Mouse (Mus musculus) embryonic facial prominence, embryonic 13.5 days (tissue): ENCODE measurements around the gene Get4. TPM values are rescaled to one million over a fixed set of nuclear protein-coding genes. Genes with fewer than 3 reads are reported as not detected.

Experiments
- ATAC-seq: fragments of 200-750 bp; cut with Nextera tagmentation; 2 replicates; pipeline ENCODE4 v1.8.0; 2017; ENCODE audit warnings: low read depth; ENCODE audit not compliant: insufficient number of reproducible peaks, insufficient read depth, low FRiP score, low TSS enrichment
- H3K27ac ChIP-seq: fragments of 300-500 bp; sonication (generic); 2 replicates; pipeline ENCODE4 v1.5.1; 2015; ENCODE audit warnings: moderate library complexity, mild to moderate bottlenecking, inconsistent platforms
- H3K27me3 ChIP-seq: fragments of 300-500 bp; sonication (generic); 2 replicates; pipeline ENCODE4 v1.6.1; 2015; ENCODE audit warnings: mild to moderate bottlenecking, inconsistent platforms
- H3K36me3 ChIP-seq: fragments of 300-500 bp; sonication (generic); 2 replicates; pipeline ENCODE4 v1.6.1; 2015; ENCODE audit warnings: mild to moderate bottlenecking, inconsistent platforms
- H3K4me1 ChIP-seq: fragments of 300-500 bp; sonication (generic); 2 replicates; pipeline ENCODE4 v1.6.1; 2015; ENCODE audit warnings: inconsistent platforms
- H3K4me2 ChIP-seq: fragments of 300-500 bp; sonication (generic); 2 replicates; pipeline ENCODE4 v1.6.1; 2015; ENCODE audit warnings: moderate library complexity, mild to moderate bottlenecking, inconsistent platforms
- H3K4me3 ChIP-seq: fragments of 300-500 bp; sonication (generic); 2 replicates; pipeline ENCODE4 v1.5.1; 2015; ENCODE audit warnings: mild to moderate bottlenecking, inconsistent platforms
- H3K9ac ChIP-seq: fragments of 300-500 bp; sonication (generic); 2 replicates; pipeline ENCODE4 v1.6.1; 2015; ENCODE audit warnings: mild to moderate bottlenecking, inconsistent platforms
- H3K9me3 ChIP-seq: fragments of 300-500 bp; sonication (generic); 2 replicates; pipeline ENCODE4 v1.6.1; 2016; ENCODE audit warnings: inconsistent platforms
- WGBS: fragments of 180-500 bp; shearing (Covaris S2); methylation state at CpG from one replicate; pipeline ENCODE4 v1.1.7; 2015; ENCODE audit warnings: mixed read lengths; 5-methylcytosine and 5-hydroxymethylcytosine counted together
- polyA plus RNA-seq: library from polyadenylated mRNA; unstranded; fragments of >200 nt; fragmentation: Nextera tagmentation; extraction: Ambion mirVana; gene quantifications from 2 replicates; pipeline ENCODE4 v1.2.1, GENCODE M21; 2015

The Get4 gene
- polyA plus RNA-seq, 1 experiment from 2014 or later: 160 TPM

GRCm38 (mm10) chr5:139285383-139286067 is 33.4 kb downstream of the Get4 start:
- WGBS: 43% methylated on average over 8 of the region's 8 CpGs
- peaks cover 3% of the 10 kb centered on the region; the same call in 1 of the 2 replicates for H3K4me1 ChIP-seq
- H3K27me3 ChIP-seq: no peaks in the 10 kb centered on the region
- no peaks in the 10 kb centered on the region for H3K9me3 ChIP-seq
- ATAC-seq: no peak
- H3K9ac ChIP-seq: no peak overlapping the region
- no peaks in the 10 kb centered on the region for H3K36me3 ChIP-seq
- H3K4me2 ChIP-seq: no peak overlapping the region
- no peak overlapping the region for H3K27ac ChIP-seq
- no peak overlapping the region for H3K4me3 ChIP-seq

GRCm38 (mm10) chr5:139286142-139286941 is 34.2 kb downstream of the Get4 start:
- no peaks in the 10 kb centered on the region for H3K27me3 ChIP-seq
- no peak overlapping the region for H3K4me3 ChIP-seq
- ATAC-seq: no peak
- 68% methylated on average over 14 of the region's 14 CpGs for WGBS
- H3K36me3 ChIP-seq: no peaks in the 10 kb centered on the region
- no peaks in the 10 kb centered on the region for H3K9me3 ChIP-seq
- peaks cover 3% of the 10 kb centered on the region; the same call in 1 of the 2 replicates for H3K4me1 ChIP-seq
- no peak overlapping the region for H3K27ac ChIP-seq
- H3K9ac ChIP-seq: no peak overlapping the region
- no peak overlapping the region for H3K4me2 ChIP-seq

GRCm38 (mm10) chr5:139287099-139287498 is 35.0 kb downstream of the Get4 start:
- Histone ChIP-seq H3K4me1 (no peaks in the 10 kb centered on the region), H3K9me3 (no peaks in the 10 kb centered on the region), H3K36me3 (no peaks in the 10 kb centered on the region), H3K4me3 (no peak overlapping the region), H3K27me3 (no peaks in the 10 kb centered on the region), H3K27ac (no peak overlapping the region), H3K4me2 (no peak overlapping the region), H3K9ac (no peak overlapping the region)
- WGBS: 77% methylated on average over 5 of the region's 5 CpGs
- ATAC-seq: no peak

- Histone ChIP-seq H3K9ac (no peak overlapping the region), H3K36me3 (no peaks in the 10 kb centered on the region), H3K4me1 (no peaks in the 10 kb centered on the region), H3K27me3 (no peaks in the 10 kb centered on the region), H3K9me3 (no peaks in the 10 kb centered on the region), H3K27ac (no peak overlapping the region), H3K4me2 (no peak overlapping the region), H3K4me3 (no peak overlapping the region)
- 81% methylated on average over 4 of the region's 4 CpGs for WGBS
- ATAC-seq: no peak
These were observed 35.7 kb downstream of the Get4 start for GRCm38 (mm10) chr5:139287787-139288186.

- Histone ChIP-seq H3K27me3 (no peaks in the 10 kb centered on the region), H3K9ac (no peak overlapping the region)
- WGBS: 76% methylated on average over 4 of the region's 4 CpGs
These were observed 36.5 kb downstream of the Get4 start for GRCm38 (mm10) chr5:139288591-139288990.

GRCm38 (mm10) chr5:139290467-139291259 is 38.5 kb downstream of the Get4 start:
- no peak overlapping the region for H3K9ac ChIP-seq
- H3K27ac ChIP-seq: no peak overlapping the region
- no peak overlapping the region for H3K4me2 ChIP-seq
- no peaks in the 10 kb centered on the region for H3K4me1 ChIP-seq
- no peaks in the 10 kb centered on the region for H3K36me3 ChIP-seq
- no peak for ATAC-seq
- WGBS: 78% methylated on average over 12 of the region's 12 CpGs
- H3K9me3 ChIP-seq: no peaks in the 10 kb centered on the region
- H3K4me3 ChIP-seq: no peak overlapping the region
- H3K27me3 ChIP-seq: no peaks in the 10 kb centered on the region

More at GRCm38 (mm10) chr5:139288591-139288990, 36.5 kb downstream of the Get4 start:
- ATAC-seq: no peak
- no peak overlapping the region for H3K4me3 ChIP-seq
- H3K4me1 ChIP-seq: no peaks in the 10 kb centered on the region
- H3K36me3 ChIP-seq: no peaks in the 10 kb centered on the region
- H3K9me3 ChIP-seq: no peaks in the 10 kb centered on the region
- H3K4me2 ChIP-seq: no peak overlapping the region
- H3K27ac ChIP-seq: no peak overlapping the region

GRCm38 (mm10) chr5:139291811-139292560 is 39.9 kb downstream of the Get4 start:
- no peak overlapping the region for H3K4me3 ChIP-seq
- 0 out of 2 replicates have a peak, but pooled peaks have one; percentile 15 for ATAC-seq
- no peak overlapping the region for H3K27ac ChIP-seq
- 78% methylated on average over 6 of the region's 6 CpGs for WGBS
- H3K27me3 ChIP-seq: no peaks in the 10 kb centered on the region
- no peaks in the 10 kb centered on the region for H3K9me3 ChIP-seq
- H3K9ac ChIP-seq: no peak overlapping the region
- no peaks in the 10 kb centered on the region for H3K4me1 ChIP-seq
- H3K4me2 ChIP-seq: no peak overlapping the region
- H3K36me3 ChIP-seq: no peaks in the 10 kb centered on the region

- H3K36me3 ChIP-seq: no peaks in the 10 kb centered on the region
These were observed 42.0 kb downstream of the Get4 start for GRCm38 (mm10) chr5:139294089-139294488.

GRCm38 (mm10) chr5:139297092-139297491 is 45.0 kb downstream of the Get4 start:
- Histone ChIP-seq H3K4me2 (no peak overlapping the region), H3K9me3 (no peaks in the 10 kb centered on the region), H3K4me3 (no peak overlapping the region), H3K4me1 (no peaks in the 10 kb centered on the region), H3K36me3 (no peaks in the 10 kb centered on the region), H3K27me3 (no peaks in the 10 kb centered on the region), H3K9ac (no peak overlapping the region), H3K27ac (no peak overlapping the region)
- WGBS: 88% methylated on average over 10 of the region's 10 CpGs
- no peak for ATAC-seq

More at GRCm38 (mm10) chr5:139294089-139294488, 42.0 kb downstream of the Get4 start:
- ATAC-seq: no peak
- Histone ChIP-seq H3K4me3 (no peak overlapping the region), H3K9me3 (no peaks in the 10 kb centered on the region), H3K9ac (no peak overlapping the region), H3K4me1 (no peaks in the 10 kb centered on the region), H3K27me3 (no peaks in the 10 kb centered on the region), H3K27ac (no peak overlapping the region), H3K4me2 (no peak overlapping the region)
- 83% methylated on average over 2 of the region's 2 CpGs for WGBS

- Histone ChIP-seq H3K9ac (no peak overlapping the region), H3K27ac (no peak overlapping the region), H3K9me3 (no peaks in the 10 kb centered on the region), H3K36me3 (no peaks in the 10 kb centered on the region), H3K27me3 (no peaks in the 10 kb centered on the region), H3K4me2 (no peak overlapping the region), H3K4me3 (no peak overlapping the region), H3K4me1 (no peaks in the 10 kb centered on the region)
- no peak for ATAC-seq
- 88% methylated on average over 5 of the region's 5 CpGs for WGBS
These were observed 45.6 kb downstream of the Get4 start for GRCm38 (mm10) chr5:139297745-139298144.

- H3K9ac ChIP-seq: no peak overlapping the region
- no peak overlapping the region for H3K4me3 ChIP-seq
- no peaks in the 10 kb centered on the region for H3K4me1 ChIP-seq
- WGBS: 90% methylated on average over 6 of the region's 6 CpGs
- no peak overlapping the region for H3K4me2 ChIP-seq
- no peak for ATAC-seq
- H3K27ac ChIP-seq: no peak overlapping the region
- H3K9me3 ChIP-seq: no peaks in the 10 kb centered on the region
- H3K36me3 ChIP-seq: no peaks in the 10 kb centered on the region
- H3K27me3 ChIP-seq: no peaks in the 10 kb centered on the region
These were observed 50.0 kb downstream of the Get4 start for GRCm38 (mm10) chr5:139302101-139302500.
